In the genomic region with DNA sequence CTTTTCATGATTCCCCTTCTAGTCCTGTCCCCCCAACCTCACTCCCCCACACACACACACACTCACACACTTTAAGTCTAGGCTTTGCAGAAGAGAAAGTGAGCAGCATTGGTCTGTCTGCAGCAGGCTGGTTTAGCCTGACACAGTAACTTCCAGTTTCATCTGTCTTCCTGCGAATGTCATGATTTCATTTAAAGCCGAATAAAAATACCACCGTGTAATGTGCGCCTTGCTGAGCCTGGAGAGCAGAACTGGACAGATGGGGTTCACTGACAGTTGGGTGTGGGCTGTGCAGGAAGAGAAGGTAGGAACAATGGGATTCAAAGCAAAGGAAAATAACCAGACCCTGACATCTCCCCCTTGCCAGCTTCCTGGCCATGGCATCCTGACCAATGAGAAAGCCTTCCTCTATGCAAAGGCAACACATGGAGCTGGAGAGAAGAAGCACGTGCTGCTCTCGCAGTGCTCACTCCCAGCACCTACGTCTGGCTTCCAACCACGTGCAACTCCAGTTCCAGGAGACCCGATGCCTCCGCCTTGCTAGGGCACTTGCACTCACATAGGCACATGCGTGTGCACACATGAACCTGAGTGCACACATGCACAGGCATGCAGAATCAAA, we compare ENCODE assay signal across 9 mouse cellular contexts. TPM values are rescaled to one million over a fixed set of nuclear protein-coding genes. Genes with fewer than 3 reads are reported as not detected.
DNase-seq lines count a peak whose midpoint lies in the region; ATAC-seq and TF ChIP-seq lines count a peak whose summit lies in the region.
"Had no signal": no experiment of that assay in that cellular context is flagged by ENCODE, and none has a peak within 500 bp of the region (broad histone marks: within the 10 kb centered on the region; RNA-seq: fewer than 3 reads in every experiment).

No protein-coding gene starts in this region.

- H3K9ac ChIP-seq in lung, postnatal 0 days (replicated peaks; ENCODE audit: low read depth): no peak overlapping the region
- no peak overlapping the region for H3K9ac ChIP-seq in midbrain, embryonic 15.5 days

- no peak for DNase-seq in lung, postnatal 0 days (ENCODE audit: low spot score)
- no peak for DNase-seq in lung, postnatal 14 days
- peak; percentile 16 to 23 for DNase-seq in cerebellum, postnatal 36 days
- peak; percentile 29 to 43 for DNase-seq in layer of hippocampus, adult 2 months (ENCODE audit: low spot score in 2 of 2)
- no peak for DNase-seq in adrenal gland, postnatal 36 days
- DNase-seq in urinary bladder, adult 2 months (ENCODE audit: low spot score): no peak
- no peak for DNase-seq in urinary bladder, adult 18-20 months (ENCODE audit: low spot score in 2 of 2)

- H3K27me3 ChIP-seq in lung, postnatal 0 days (replicated peaks; ENCODE audit: insufficient read depth, low read length): no peaks in the 10 kb centered on the region
- H3K27me3 ChIP-seq in midbrain, embryonic 15.5 days (replicated peaks): no peaks in the 10 kb centered on the region

- WGBS in lung, postnatal 0 days: 56% methylated on average over 11 of the region's 11 CpGs
- 74% methylated on average over 11 of the region's 11 CpGs for WGBS in midbrain, embryonic 15.5 days

- H3K36me3 ChIP-seq in lung, postnatal 0 days (ENCODE audit: insufficient read depth, low read length): no peaks in the 10 kb centered on the region
- H3K36me3 ChIP-seq in midbrain, embryonic 15.5 days (replicated peaks): no peaks in the 10 kb centered on the region

- H3K9me3 ChIP-seq in lung, postnatal 0 days (ENCODE audit: low read length): no peaks in the 10 kb centered on the region
- no peaks in the 10 kb centered on the region for H3K9me3 ChIP-seq in midbrain, embryonic 15.5 days

- peak overlapping the region; percentile 14; the same call in 1 of the 2 replicates for H3K4me2 ChIP-seq in lung, postnatal 0 days (replicated peaks; ENCODE audit: low read depth, low read length)
- H3K4me2 ChIP-seq in midbrain, embryonic 15.5 days: no peak overlapping the region

- TF ChIP-seq CTCF in lung, postnatal 0 days (IDR thresholded peaks at IDR 0.05): no peak
- no peak for TF ChIP-seq CTCF in layer of hippocampus, adult 2 months (conservative IDR thresholded peaks at IDR 0.05)

- H3K4me1 ChIP-seq in lung, postnatal 0 days (ENCODE audit: insufficient read depth, low read depth, low read length): no peaks in the 10 kb centered on the region
- peaks cover 12% of the 10 kb centered on the region for H3K4me1 ChIP-seq in midbrain, embryonic 15.5 days

- peak; percentile 28 for ATAC-seq in lung, postnatal 0 days
- peak; percentile 69 for ATAC-seq in midbrain, embryonic 15.5 days (replicated peaks)

- no peak overlapping the region for H3K27ac ChIP-seq in lung, postnatal 0 days (ENCODE audit: low read length)
- peak overlapping the region; percentile 64 for H3K27ac ChIP-seq in layer of hippocampus, adult 2 months
- H3K27ac ChIP-seq in midbrain, embryonic 15.5 days: no peak overlapping the region

- H3K4me3 ChIP-seq in lung, postnatal 0 days (ENCODE audit: low read depth, low read length): no peak overlapping the region
- peak overlapping the region; percentile 26; the same call in 1 of the 2 replicates for H3K4me3 ChIP-seq in layer of hippocampus, adult 2 months
- no peak overlapping the region for H3K4me3 ChIP-seq in midbrain, embryonic 15.5 days

- no peak for TF ChIP-seq EP300 in lung, postnatal 0 days (IDR thresholded peaks at IDR 0.05)

RNA-seq across cellular contexts. Expression of a gene that starts 18.8 kb away (rescaled TPM):
- 1.6 and 2.6 TPM in 2 replicates for polyA plus RNA-seq in lung, postnatal 0 days (2015; fragmentation: Nextera tagmentation; extraction: Ambion mirVana)
- under 1 TPM; 0.20 to 0.54 TPM for total RNA-seq in layer of hippocampus, adult 2 months (2021)
- 0.97 and 0.98 TPM in 2 replicates for polyA plus RNA-seq in midbrain, embryonic 15.5 days (2015; fragmentation: Nextera tagmentation; extraction: Ambion mirVana)
- total RNA-seq in adrenal gland, postnatal 36 days (2021): 1 to 10 TPM; 1.5 to 2.5 TPM
- 1.8 and 2.2 TPM in 2 replicates for polyA plus RNA-seq in urinary bladder, adult 2 months (2012; rRNA removed)

RNA-seq across cellular contexts. Expression of a gene that starts 43.4 kb away (rescaled TPM):
- polyA plus RNA-seq in lung, postnatal 0 days (2015; fragmentation: Nextera tagmentation; extraction: Ambion mirVana): 66.6 and 99.1 TPM in 2 replicates
- not detected for total RNA-seq in layer of hippocampus, adult 2 months (2021)
- polyA plus RNA-seq in midbrain, embryonic 15.5 days (2015; fragmentation: Nextera tagmentation; extraction: Ambion mirVana): not detected in 2 replicates
- not detected for total RNA-seq in adrenal gland, postnatal 36 days (2021)
- polyA plus RNA-seq in urinary bladder, adult 2 months (2012; rRNA removed): not detected in 2 replicates
- total RNA-seq: heart, postnatal 10 days had no signal

RNA-seq across cellular contexts. Expression of a gene that starts 58.8 kb away (rescaled TPM):
- polyA plus RNA-seq in lung, postnatal 0 days (2015; fragmentation: Nextera tagmentation; extraction: Ambion mirVana): 16.0 and 20.0 TPM in 2 replicates
- 1 to 10 TPM; 1.1 to 1.3 TPM for total RNA-seq in layer of hippocampus, adult 2 months (2021)
- 0.24 and 0.25 TPM in 2 replicates for polyA plus RNA-seq in midbrain, embryonic 15.5 days (2015; fragmentation: Nextera tagmentation; extraction: Ambion mirVana)
- total RNA-seq in adrenal gland, postnatal 36 days (2021): 1 to 10 TPM; 1.9 to 2.4 TPM
- 1.1 and 1.5 TPM in 2 replicates for polyA plus RNA-seq in urinary bladder, adult 2 months (2012; rRNA removed)

Comparison
In these comparisons a context has a peak if more than half of its experiments do, and no peak if none do; other contexts are left out.
1. DNase-seq: peak in cerebellum, postnatal 36 days (2 of 2) and layer of hippocampus, adult 2 months (2 of 2); none in lung, postnatal 0 days (single experiment), lung, postnatal 14 days (single experiment), adrenal gland, postnatal 36 days (0 of 2), urinary bladder, adult 2 months (single experiment) and urinary bladder, adult 18-20 months (0 of 2).
2. RNA of a gene that starts 43.4 kb away (polyA plus RNA-seq): 66.6 to 99.1 TPM in lung, postnatal 0 days; not detected in midbrain, embryonic 15.5 days and not detected in urinary bladder, adult 2 months; every median in the first group is over 10 times any median in the second.